Mouse (Mus musculus) layer of hippocampus, postnatal 10 days (tissue): ENCODE measurements around the gene Pank4. TPM values are rescaled to one million over a fixed set of nuclear protein-coding genes. Genes with fewer than 3 reads are reported as not detected.

Experiments
- DNase-seq, 2 experiments: peaks; one replicate each; pipeline ENCODE4 v3.0.0; 2021; ENCODE audit warnings: low spot score in 2 of 2
- total RNA-seq, 2 experiments: library from RNA; stranded (reverse); gene quantifications; 2 replicates each; pipeline ENCODE4 v1.2.3; 2021

Pank4 gene
- total RNA-seq, 2 experiments from 2014 or later = 26.9 to 31.9 TPM

- DNase-seq = peak; percentile 77 to 83
Observed at GRCm38 (mm10) chr4:155010870-155011269, 46.9 kb downstream of the Pank4 start.

- DNase-seq = no peak
Observed at GRCm38 (mm10) chr4:155011312-155012025, 47.5 kb downstream of the Pank4 start.

- DNase-seq = peak in 1 of 2 experiments; percentile 60
Observed at GRCm38 (mm10) chr4:155012115-155012514, 48.2 kb downstream of the Pank4 start.

- peak; percentile 75 to 76 for DNase-seq
Observed at GRCm38 (mm10) chr4:155012788-155013187, 48.9 kb downstream of the Pank4 start.

- no peak for DNase-seq
Observed at GRCm38 (mm10) chr4:155014244-155014643, 50.3 kb downstream of the Pank4 start.

GRCm38 (mm10) chr4:155014791-155015190, 50.9 kb downstream of the Pank4 start:
- no peak for DNase-seq

GRCm38 (mm10) chr4:155015550-155015949, 51.6 kb downstream of the Pank4 start:
- DNase-seq = no peak

GRCm38 (mm10) chr4:155016807-155017206, 52.9 kb downstream of the Pank4 start:
- no peak for DNase-seq

GRCm38 (mm10) chr4:155017253-155017878, 53.4 kb downstream of the Pank4 start:
- DNase-seq = no peak

GRCm38 (mm10) chr4:155018066-155018465, 54.1 kb downstream of the Pank4 start:
- DNase-seq = no peak

GRCm38 (mm10) chr4:155018601-155019335, 54.8 kb downstream of the Pank4 start:
- no peak for DNase-seq

- no peak for DNase-seq
Observed at GRCm38 (mm10) chr4:155019336-155019847, 55.5 kb downstream of the Pank4 start.

GRCm38 (mm10) chr4:155020141-155020540, 56.2 kb downstream of the Pank4 start:
- DNase-seq = no peak

- no peak for DNase-seq
Observed at GRCm38 (mm10) chr4:155020813-155021212, 56.9 kb downstream of the Pank4 start.

- no peak for DNase-seq
Observed at GRCm38 (mm10) chr4:155022228-155022855, 58.4 kb downstream of the Pank4 start.

GRCm38 (mm10) chr4:155024170-155025010, 60.5 kb downstream of the Pank4 start:
- DNase-seq = no peak
